8 mouse cellular contexts compared by ENCODE assay signal in genomic region chr3:131471836-131472235, GRCm38 (mm10). TPM values are rescaled to one million over a fixed set of nuclear protein-coding genes. Genes with fewer than 3 reads are reported as not detected.
A peak's percentile ranks its signal among the peaks of the same experiment; 100 is the strongest.
DNase-seq lines count a peak whose midpoint lies in the region; ATAC-seq and TF ChIP-seq lines count a peak whose summit lies in the region.
"Had no signal": no experiment of that assay in that cellular context is flagged by ENCODE, and none has a peak within 500 bp of the region (broad histone marks: within the 10 kb centered on the region; RNA-seq: fewer than 3 reads in every experiment).

No protein-coding gene starts in this region.

- peak; percentile 9 for DNase-seq in right cerebral cortex, postnatal 14 days
- DNase-seq in right cerebral cortex, postnatal 10 days (ENCODE audit: low spot score in 2 of 2) = no peak
- DNase-seq in induced T-regulatory cell, adult 2 months (ENCODE audit: low read depth) = peak; percentile 18
- DNase-seq in splenic B cell, adult 2 months (ENCODE audit: low read depth, low spot score) = peak; percentile 4
- no peak for DNase-seq in MN1 (ENCODE audit: low spot score)
- no peak for DNase-seq in lung, adult 2 months
- DNase-seq: gastrocnemius, postnatal 14 days had no signal

- 69% methylated on average over 6 of the region's 6 CpGs for WGBS in lung, adult 2 months

- TF ChIP-seq CTCF in lung, adult 2 months (IDR thresholded peaks at IDR 0.05; ENCODE audit: insufficient read depth, low read length) = no peak

- H3K27me3 ChIP-seq in splenic B cell, adult 2 months (ENCODE audit: control insufficient read depth, insufficient read depth, low read length, poor library complexity, severe bottlenecking) = no peaks in the 10 kb centered on the region

- H3K36me3 ChIP-seq in splenic B cell, adult 2 months (ENCODE audit: control insufficient read depth, insufficient read depth, low read length, poor library complexity, severe bottlenecking) = no peaks in the 10 kb centered on the region

- 0 out of 2 replicates have a peak, but pooled peaks have one; percentile 25 for ATAC-seq in erythroid progenitor cell, adult 5-6 weeks (replicated peaks; ENCODE audit: low FRiP score, poor library complexity, severe bottlenecking)

- no peaks in the 10 kb centered on the region for H3K4me1 ChIP-seq in lung, adult 2 months (ENCODE audit: control insufficient read depth, insufficient read depth, low read length)

- no peak overlapping the region for H3K4me3 ChIP-seq in lung, adult 2 months (replicated peaks; ENCODE audit: extremely low read depth, low read depth, low read length)

- TF ChIP-seq POLR2A in lung, adult 2 months (IDR thresholded peaks at IDR 0.05; ENCODE audit: borderline replicate concordance, extremely low read depth, low read depth, low read length) = no peak

RNA-seq across cellular contexts. Expression of gene Sgms2, which starts 19.4 kb away (rescaled TPM):
- 4.2 and 16.6 TPM in 2 replicates for total RNA-seq in erythroid progenitor cell, adult 5-6 weeks (2015; ENCODE audit: low replicate concordance)
- total RNA-seq in erythroid progenitor cell, adult 5-6 weeks (2017; ENCODE audit: low replicate concordance) = 3.9 and 4.9 TPM in 2 replicates
- 1.7 and 2.6 TPM in 2 replicates for polyA plus RNA-seq in lung, adult 2 months (2012; rRNA removed)

Comparison
In these comparisons a context has a peak if more than half of its experiments do, and no peak if none do; other contexts are left out.
1. DNase-seq: peak in right cerebral cortex, postnatal 14 days (single experiment), induced T-regulatory cell, adult 2 months (single experiment) and splenic B cell, adult 2 months (single experiment); none in right cerebral cortex, postnatal 10 days (0 of 2), MN1 (single experiment) and lung, adult 2 months (single experiment).